Mouse (Mus musculus): ENCODE data around the gene Frs3. TPM values are rescaled to one million over a fixed set of nuclear protein-coding genes. Genes with fewer than 3 reads are reported as not detected.

The Frs3 gene
- polyA plus RNA-seq, 1 experiment = 2.2 TPM

DNA sequence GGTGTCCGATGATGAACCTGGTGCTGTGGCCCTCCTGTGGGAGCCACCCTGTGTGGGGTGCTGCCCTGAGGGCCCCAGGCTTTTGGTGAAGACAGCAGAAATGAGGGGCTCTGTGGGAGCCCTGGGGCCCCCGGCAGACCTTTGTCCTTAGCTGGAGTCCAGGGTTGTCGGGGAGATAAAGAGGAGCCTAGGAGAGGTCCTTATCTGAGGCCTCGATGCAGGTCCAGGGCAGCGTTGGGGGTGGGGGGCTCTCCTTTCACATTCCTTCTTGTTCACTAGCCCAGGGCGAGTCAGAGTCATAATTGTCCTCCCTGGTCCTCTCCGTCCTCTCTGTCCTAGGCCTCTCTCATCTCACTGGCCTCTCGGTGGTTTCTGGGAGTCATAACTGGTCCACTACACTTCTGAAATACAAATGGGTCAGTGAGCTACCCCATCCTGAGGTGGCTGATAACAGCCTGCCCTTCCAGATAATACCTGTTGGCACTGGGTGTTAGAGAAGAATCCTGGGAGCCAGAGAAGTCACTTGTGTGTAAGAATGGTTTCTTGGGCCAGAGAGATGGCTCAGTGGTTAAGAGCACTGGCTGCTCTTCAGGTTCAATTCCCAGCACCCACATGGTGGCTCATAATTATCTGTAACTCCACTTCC is 64.4 kb downstream of the Frs3 start:
- H3K27me3 ChIP-seq (ENCODE audit: control insufficient read depth, insufficient read depth, insufficient read length) = no peaks in the 10 kb centered on the region
- no peaks in the 10 kb centered on the region for H3K36me3 ChIP-seq (ENCODE audit: control insufficient read depth, insufficient read depth)
- H3K79me3 ChIP-seq (ENCODE audit: low read depth) = no peaks in the 10 kb centered on the region
- TF ChIP-seq CEBPB (IDR thresholded peaks at IDR 0.05; ENCODE audit: low read depth) = no peak
- no peak overlapping the region for H3ac ChIP-seq (ENCODE audit: control insufficient read depth, insufficient read length, low read depth)
- H3K4me3 ChIP-seq (ENCODE audit: insufficient read depth, poor library complexity, severe bottlenecking) = no peak overlapping the region
- H3K79me2 ChIP-seq (ENCODE audit: control insufficient read depth, insufficient read depth) = no peaks in the 10 kb centered on the region

Other genes with a start within 250 kb of the Frs3 start
- 12.2 TPM for gene Taf8, start 186.7 kb upstream of the Frs3 start, polyA plus RNA-seq (2012; fragmentation: generic; extraction: Trizol)
- 217 TPM for gene Ccnd3, start 184.0 kb upstream of the Frs3 start, polyA plus RNA-seq (2012; fragmentation: generic; extraction: Trizol)
- gene Bysl, start 77.5 kb upstream of the Frs3 start, polyA plus RNA-seq (2012; fragmentation: generic; extraction: Trizol) = 42.6 TPM
- 25.8 TPM for gene Med20, start 77.4 kb upstream of the Frs3 start, polyA plus RNA-seq (2012; fragmentation: generic; extraction: Trizol)
- gene Gm20517, start 77.4 kb upstream of the Frs3 start, polyA plus RNA-seq (2012; fragmentation: generic; extraction: Trizol) = 1.3 TPM
- 3.2 TPM for gene Usp49, start 58.3 kb upstream of the Frs3 start, polyA plus RNA-seq (2012; fragmentation: generic; extraction: Trizol)
- 223 TPM for gene Tomm6, start 644 bp upstream of the Frs3 start, polyA plus RNA-seq (2012; fragmentation: generic; extraction: Trizol)
- 1.3 TPM for gene Gm21981, start 5.4 kb downstream of the Frs3 start, polyA plus RNA-seq (2012; fragmentation: generic; extraction: Trizol)
- gene Prickle4, start 5.7 kb downstream of the Frs3 start, polyA plus RNA-seq (2012; fragmentation: generic; extraction: Trizol) = 0.12 TPM
- gene Pgc, start 37.8 kb downstream of the Frs3 start, polyA plus RNA-seq (2012; fragmentation: generic; extraction: Trizol) = not detected
- gene Tfeb, start 48.0 kb downstream of the Frs3 start, polyA plus RNA-seq (2012; fragmentation: generic; extraction: Trizol) = 7.6 TPM
- 0.68 TPM for gene Mdfi, start 145.7 kb downstream of the Frs3 start, polyA plus RNA-seq (2012; fragmentation: generic; extraction: Trizol)
- 32.4 TPM for gene Foxp4, start 235.6 kb downstream of the Frs3 start, polyA plus RNA-seq (2012; fragmentation: generic; extraction: Trizol)